Mouse (Mus musculus): ENCODE measurements at regions not wholly inside any gene's neighbourhood (a gene's known extent, or its start where the extent isn't known, plus 50 kb on each side); places are given as distances from the start of the nearest gene placed in this dataset.

GRCm38 (mm10) chr15:88370366-88370765 is 229.7 kb upstream of the Zdhhc25 start:
- TF ChIP-seq CTCF (conservative IDR thresholded peaks at IDR 0.05; ENCODE audit: low read length), result no peak
- TF ChIP-seq NANOG (IDR thresholded peaks at IDR 0.05; ENCODE audit: borderline replicate concordance, low read length), result no peak
- no peak for TF ChIP-seq POU5F1 (IDR thresholded peaks at IDR 0.05; ENCODE audit: borderline replicate concordance, low read length)
